Mouse (Mus musculus): ENCODE data around the gene Zmiz2.

DNA sequence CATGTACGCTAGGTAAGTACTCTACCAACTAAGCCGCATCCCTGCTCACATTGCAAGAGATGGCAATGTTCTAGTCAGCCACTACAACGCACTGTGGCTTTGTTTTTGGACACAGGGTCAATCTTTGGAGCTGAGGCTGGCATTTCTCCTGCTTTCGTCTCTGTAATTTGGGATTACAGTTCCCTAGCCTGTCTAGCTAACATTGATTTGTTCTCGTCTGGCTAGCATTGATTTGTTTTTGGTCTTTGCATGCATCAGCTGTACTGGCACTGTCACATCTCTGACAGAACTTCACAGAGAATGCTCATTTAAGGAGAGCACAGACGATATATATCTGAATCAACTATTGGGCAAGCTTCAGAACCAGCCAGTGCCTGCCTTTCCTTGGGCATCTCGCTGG lies 41.3 kb downstream of the Zmiz2 start:
- TF ChIP-seq EP300 (IDR thresholded peaks at IDR 0.05; ENCODE audit: low read depth) (no peak), CTCF (IDR thresholded peaks at IDR 0.05; ENCODE audit: low read depth) (no peak)
